Mouse (Mus musculus): ENCODE data around the gene Vegfb. TPM values are rescaled to one million over a fixed set of nuclear protein-coding genes. Genes with fewer than 3 reads are reported as not detected.
A peak's percentile ranks its signal among the peaks of the same experiment; 100 is the strongest.

Vegfb gene
- polyA plus RNA-seq, 1 experiment from 2014 or later: 55.2 TPM

DNA sequence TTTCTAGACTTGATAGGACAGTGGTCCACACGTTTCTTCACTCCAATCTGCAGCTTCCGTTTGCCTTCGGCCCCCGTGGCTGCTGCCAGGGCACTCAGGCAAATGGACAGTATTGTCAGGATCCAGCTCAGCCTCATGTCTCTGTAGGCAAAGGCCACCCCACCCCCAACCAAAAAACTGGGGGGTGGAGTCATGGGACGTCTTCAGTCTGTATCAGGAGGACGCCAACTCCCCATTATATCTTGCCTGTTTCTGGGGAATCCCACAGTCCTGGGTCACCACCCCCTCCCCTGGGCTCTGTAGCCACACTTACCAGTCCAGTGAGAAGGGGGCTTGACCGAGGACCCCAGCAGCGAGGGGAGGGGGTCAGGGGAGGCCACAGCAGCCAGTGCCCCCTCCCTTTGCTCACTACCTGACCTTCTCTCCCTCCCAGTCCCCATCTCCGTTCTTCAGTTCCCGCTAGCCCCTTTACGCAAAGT lies 8.4 kb downstream of the Vegfb start:
- Histone ChIP-seq H3K4me3 (replicated peaks) (peak overlapping the region; percentile 67), H3K36me3 (peaks cover 44% of the 10 kb centered on the region), H3K27ac (peak overlapping the region; percentile 62; the same call in 1 of the 2 replicates), H3K9me3 (no peaks in the 10 kb centered on the region), H3K4me1 (replicated peaks) (peaks cover 46% of the 10 kb centered on the region), H3K4me2 (peak overlapping the region; percentile 80), H3K27me3 (no peaks in the 10 kb centered on the region), H3K9ac (replicated peaks) (peak overlapping the region; percentile 66)
- ATAC-seq (ENCODE audit: insufficient number of reproducible peaks, insufficient read depth, low FRiP score, low TSS enrichment, low read depth): 0 out of 2 replicates have a peak, but pooled peaks have one; percentile 1
- 15% methylated on average over 11 of the region's 11 CpGs for WGBS

- 56% methylated on average over 3 of the region's 3 CpGs for WGBS
- no peak for ATAC-seq (ENCODE audit: insufficient number of reproducible peaks, insufficient read depth, low FRiP score, low TSS enrichment, low read depth)
- Histone ChIP-seq H3K4me2 (peak overlapping the region; percentile 80), H3K9me3 (no peaks in the 10 kb centered on the region), H3K27me3 (no peaks in the 10 kb centered on the region), H3K36me3 (peaks cover 39% of the 10 kb centered on the region), H3K27ac (peak overlapping the region; percentile 41; the same call in 1 of the 2 replicates), H3K4me3 (replicated peaks) (peak overlapping the region; percentile 67), H3K4me1 (replicated peaks) (peaks cover 50% of the 10 kb centered on the region), H3K9ac (replicated peaks) (0 out of 2 replicates have a peak overlapping the region, but pooled peaks have one; percentile 18)
Measured at GRCm38 (mm10) chr19:6978639-6978974, 8.8 kb downstream of the Vegfb start.

GRCm38 (mm10) chr19:6977759-6978638 lies 9.5 kb downstream of the Vegfb start:
- Histone ChIP-seq H3K9me3 (no peaks in the 10 kb centered on the region), H3K4me1 (replicated peaks) (peaks cover 53% of the 10 kb centered on the region), H3K9ac (replicated peaks) (0 out of 2 replicates have a peak overlapping the region, but pooled peaks have one; percentile 18), H3K27ac (peak overlapping the region; percentile 41; the same call in 1 of the 2 replicates), H3K36me3 (peaks cover 35% of the 10 kb centered on the region), H3K4me2 (peak overlapping the region; percentile 80; the same call in 1 of the 2 replicates), H3K27me3 (no peaks in the 10 kb centered on the region; the same call in 1 of the 2 replicates), H3K4me3 (replicated peaks) (0 out of 2 replicates have a peak overlapping the region, but pooled peaks have one; percentile 67)
- WGBS: 81% methylated on average over 13 of the region's 13 CpGs
- no peak for ATAC-seq (ENCODE audit: insufficient number of reproducible peaks, insufficient read depth, low FRiP score, low TSS enrichment, low read depth)

DNA sequence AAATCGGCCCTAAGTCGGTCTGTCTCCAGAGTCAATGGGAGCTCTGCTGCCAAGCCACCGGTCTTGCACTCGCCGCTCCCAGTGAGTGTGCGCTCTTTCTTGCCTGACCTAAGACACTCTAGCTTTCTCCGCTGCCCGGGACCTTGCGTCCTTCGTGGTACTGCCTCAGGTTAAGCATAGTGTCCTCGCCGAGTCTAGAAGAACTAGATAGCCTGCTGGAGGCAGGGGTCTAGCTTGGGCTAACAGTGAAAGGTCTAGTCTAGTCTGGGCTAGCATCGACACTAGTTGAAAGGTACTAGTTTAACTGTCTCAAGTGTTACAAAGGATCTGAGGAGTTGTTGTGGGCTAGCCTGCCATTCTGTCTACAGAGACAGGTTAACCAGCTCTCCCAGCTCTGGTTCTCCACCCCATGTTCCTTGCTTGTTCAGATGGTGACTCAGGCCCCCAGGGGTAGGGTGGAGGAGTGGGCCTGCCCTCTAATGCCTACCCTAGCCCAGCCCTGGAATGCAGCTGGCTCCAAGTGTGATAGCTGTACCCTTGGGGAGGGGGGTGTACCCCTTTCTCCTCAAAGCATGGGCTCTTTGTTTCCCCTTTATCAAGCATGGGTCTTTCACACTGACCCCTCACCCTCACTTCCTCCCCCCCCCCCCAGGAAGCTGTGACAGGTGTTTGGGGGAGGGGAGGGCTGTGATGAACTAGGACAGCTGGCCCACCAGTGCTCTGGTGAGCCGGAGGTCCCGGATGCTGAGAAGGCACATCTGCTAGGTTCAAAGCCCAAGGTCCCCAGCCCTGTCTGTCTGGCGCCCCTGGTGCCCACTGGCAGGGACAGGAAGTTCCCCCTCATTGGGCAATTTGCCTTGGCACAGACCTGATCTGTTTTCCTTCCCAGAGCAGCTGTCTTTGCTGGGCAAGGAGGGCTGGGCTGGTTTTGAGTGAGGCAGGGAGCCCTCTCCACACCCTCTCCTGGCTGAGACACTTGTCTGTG lies 11.6 kb downstream of the Vegfb start, which contains the start of gene Plcb3:
TSS of gene Plcb3 (minus strand) at position 934 of the 985 bp plus-strand sequence.
- peak within 1 kb of the TSS; percentile 71 for H3K4me3 ChIP-seq (replicated peaks)
- peaks cover 58% of the 10 kb centered on the region for H3K4me1 ChIP-seq (replicated peaks)
- 0% methylated on average over 16 of the region's 16 CpGs for WGBS
- peak within 1 kb of the TSS; percentile 95 for H3K4me2 ChIP-seq
- peaks cover 5% of the 10 kb centered on the region for H3K27me3 ChIP-seq
- no peak for ATAC-seq (ENCODE audit: insufficient number of reproducible peaks, insufficient read depth, low FRiP score, low TSS enrichment, low read depth)
- H3K9me3 ChIP-seq: no peaks in the 10 kb centered on the region
- peak within 1 kb of the TSS; percentile 86 for H3K27ac ChIP-seq
- peaks cover 23% of the 10 kb centered on the region for H3K36me3 ChIP-seq
- peak within 1 kb of the TSS; percentile 85 for H3K9ac ChIP-seq (replicated peaks)

DNA sequence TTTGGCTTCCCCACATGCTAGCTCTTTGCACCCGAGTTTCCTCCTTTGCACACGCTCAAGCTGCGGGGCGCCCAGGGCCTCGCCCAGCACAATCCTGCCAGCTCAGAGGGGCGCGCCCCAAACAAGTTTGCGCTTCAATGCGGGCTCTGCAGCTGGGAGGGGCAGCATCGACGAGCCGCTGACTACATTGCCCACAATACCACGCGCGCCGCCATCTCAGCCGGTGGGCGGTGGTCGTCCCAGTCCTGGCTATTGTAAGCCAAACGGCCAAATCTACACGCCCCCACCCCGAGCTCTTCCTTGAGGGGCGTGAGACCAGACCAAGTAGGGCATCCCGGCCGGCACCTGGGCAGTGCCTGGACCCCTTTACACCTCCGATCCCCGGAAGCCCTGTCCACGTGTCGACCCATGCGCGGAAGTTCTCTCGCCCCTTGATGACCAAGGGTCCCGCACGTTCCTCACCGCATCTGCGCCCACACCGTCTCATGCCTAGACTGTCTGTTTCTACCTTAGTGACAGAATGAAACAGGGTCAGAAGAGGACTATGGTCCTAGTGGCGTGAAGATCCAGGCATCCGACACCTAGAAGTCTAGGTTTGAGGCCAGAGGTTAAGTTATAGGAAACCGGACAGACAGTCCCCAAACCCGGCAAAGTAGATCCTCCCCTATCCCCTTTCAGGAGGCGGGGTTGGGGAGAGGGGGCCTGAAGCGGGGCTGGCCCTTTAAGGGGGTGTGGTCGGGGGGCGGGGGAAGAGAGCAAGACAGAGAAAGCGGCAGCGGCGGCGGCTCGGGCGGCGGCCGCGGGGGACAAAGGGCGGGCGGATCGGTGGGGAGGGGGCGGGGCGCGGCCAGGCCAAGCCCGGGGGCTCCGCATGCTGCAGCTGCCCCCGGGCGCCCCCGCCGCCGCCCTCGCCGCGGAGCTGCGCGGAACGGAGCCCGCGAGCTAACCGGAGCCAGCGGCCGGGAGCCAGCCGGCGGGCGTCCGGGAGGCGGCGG lies 12.9 kb downstream of the Vegfb start, which contains the start of gene Ppp1r14b:
TSS of gene Ppp1r14b (plus strand) at position 758 of the 995 bp plus-strand sequence.
- Histone ChIP-seq H3K4me3 (replicated peaks) (peak within 1 kb of the TSS; percentile 71), H3K9me3 (no peaks in the 10 kb centered on the region), H3K36me3 (peaks cover 23% of the 10 kb centered on the region), H3K27ac (peak within 1 kb of the TSS; percentile 86), H3K4me2 (peak within 1 kb of the TSS; percentile 95), H3K27me3 (peaks cover 10% of the 10 kb centered on the region), H3K4me1 (replicated peaks) (peaks cover 68% of the 10 kb centered on the region), H3K9ac (replicated peaks) (peak within 1 kb of the TSS; percentile 85)
- peak; percentile 40 for ATAC-seq (ENCODE audit: insufficient number of reproducible peaks, insufficient read depth, low FRiP score, low TSS enrichment, low read depth)
- WGBS: under 1% methylated on average over 65 of the region's 84 CpGs

DNA sequence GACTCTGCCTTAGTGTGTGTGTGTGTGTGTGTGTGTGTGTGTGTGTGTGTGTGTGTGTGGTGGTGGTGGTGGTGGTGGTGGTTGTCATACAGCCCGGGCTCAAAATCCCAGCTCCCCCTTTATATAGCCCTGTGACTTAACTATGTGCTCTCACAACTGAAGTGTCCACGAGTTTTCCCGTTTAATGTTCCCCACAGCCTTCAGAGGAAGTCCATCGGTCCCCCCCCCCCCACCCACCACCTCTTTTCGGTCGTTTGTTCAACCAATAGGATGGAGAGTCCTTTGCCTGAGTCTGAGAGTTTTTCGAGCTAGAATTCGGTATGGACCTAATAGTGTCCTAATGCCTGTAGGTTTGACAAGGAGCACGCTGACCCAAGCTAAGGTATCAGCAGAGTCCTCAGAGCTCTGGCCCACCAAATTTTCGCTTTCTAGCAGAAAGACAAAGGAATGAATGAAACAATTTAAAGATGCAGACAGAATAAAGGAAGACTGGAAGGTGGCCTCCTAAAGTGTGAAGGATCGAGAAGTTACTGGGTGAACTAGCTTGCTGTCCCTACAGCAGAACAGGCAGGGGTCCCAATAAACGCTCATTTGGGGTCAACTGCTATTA lies 13.8 kb downstream of the Vegfb start:
- Histone ChIP-seq H3K4me1 (replicated peaks) (peaks cover 68% of the 10 kb centered on the region), H3K9ac (replicated peaks) (peak overlapping the region; percentile 85), H3K9me3 (no peaks in the 10 kb centered on the region), H3K4me2 (peak overlapping the region; percentile 95), H3K4me3 (replicated peaks) (peak overlapping the region; percentile 71), H3K36me3 (peaks cover 23% of the 10 kb centered on the region), H3K27me3 (peaks cover 10% of the 10 kb centered on the region), H3K27ac (no peak overlapping the region)
- 33% methylated on average over 12 of the region's 12 CpGs for WGBS
- ATAC-seq (ENCODE audit: insufficient number of reproducible peaks, insufficient read depth, low FRiP score, low TSS enrichment, low read depth): no peak

- no peak overlapping the region for H3K4me2 ChIP-seq
- H3K9me3 ChIP-seq: no peaks in the 10 kb centered on the region
- 79% methylated on average over 13 of the region's 13 CpGs for WGBS
- peaks cover 10% of the 10 kb centered on the region for H3K36me3 ChIP-seq
- peak overlapping the region; percentile 14; the same call in 1 of the 2 replicates for H3K9ac ChIP-seq (replicated peaks)
- no peak overlapping the region for H3K27ac ChIP-seq
- ATAC-seq (ENCODE audit: insufficient number of reproducible peaks, insufficient read depth, low FRiP score, low TSS enrichment, low read depth): no peak
- H3K27me3 ChIP-seq: peaks cover 10% of the 10 kb centered on the region
- no peak overlapping the region for H3K4me3 ChIP-seq (replicated peaks)
- H3K4me1 ChIP-seq (replicated peaks): peaks cover 66% of the 10 kb centered on the region
Measured at GRCm38 (mm10) chr19:6972247-6972917, 15.1 kb downstream of the Vegfb start.

DNA sequence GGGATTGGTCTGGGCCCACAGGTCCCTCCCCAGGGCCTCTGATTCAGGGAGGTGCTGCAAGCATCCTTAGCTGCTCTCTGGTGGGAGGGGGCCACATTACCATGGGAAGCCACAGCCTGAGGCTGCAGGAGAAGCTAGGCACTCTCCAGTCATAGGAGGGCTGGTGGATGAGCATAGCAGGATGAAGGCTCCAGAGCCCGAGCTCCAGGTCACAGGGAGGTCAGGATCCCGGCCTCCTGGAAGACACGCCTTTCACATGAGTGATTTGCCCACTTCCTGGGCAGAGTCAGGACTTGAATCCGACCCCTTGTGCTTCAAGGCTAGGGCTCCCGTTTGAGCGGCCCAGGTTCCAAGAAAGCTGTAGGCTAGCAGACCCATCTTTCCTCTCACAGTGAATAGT lies 15.8 kb downstream of the Vegfb start:
- Histone ChIP-seq H3K4me1 (replicated peaks) (peaks cover 61% of the 10 kb centered on the region), H3K36me3 (peaks cover 9% of the 10 kb centered on the region), H3K27ac (no peak overlapping the region), H3K9me3 (no peaks in the 10 kb centered on the region), H3K4me3 (replicated peaks) (no peak overlapping the region), H3K27me3 (peaks cover 10% of the 10 kb centered on the region), H3K9ac (replicated peaks) (0 out of 2 replicates have a peak overlapping the region, but pooled peaks have one; percentile 14), H3K4me2 (no peak overlapping the region; the same call in 1 of the 2 replicates)
- 21% methylated on average over 6 of the region's 6 CpGs for WGBS
- ATAC-seq (ENCODE audit: insufficient number of reproducible peaks, insufficient read depth, low FRiP score, low TSS enrichment, low read depth): no peak

GRCm38 (mm10) chr19:6970460-6971085 lies 16.9 kb downstream of the Vegfb start:
- 0 out of 2 replicates have a peak overlapping the region, but pooled peaks have one; percentile 35 for H3K27ac ChIP-seq
- H3K36me3 ChIP-seq: peaks cover 16% of the 10 kb centered on the region
- no peak for ATAC-seq (ENCODE audit: insufficient number of reproducible peaks, insufficient read depth, low FRiP score, low TSS enrichment, low read depth)
- peaks cover 52% of the 10 kb centered on the region for H3K4me1 ChIP-seq (replicated peaks)
- H3K9me3 ChIP-seq: no peaks in the 10 kb centered on the region
- H3K4me2 ChIP-seq: peak overlapping the region; percentile 65
- H3K27me3 ChIP-seq: peaks cover 10% of the 10 kb centered on the region
- H3K9ac ChIP-seq (replicated peaks): peak overlapping the region; percentile 67; the same call in 1 of the 2 replicates
- WGBS: 23% methylated on average over 11 of the region's 11 CpGs
- H3K4me3 ChIP-seq (replicated peaks): peak overlapping the region; percentile 64
